Mouse (Mus musculus): ENCODE data around the gene Plxdc1. TPM values are rescaled to one million over a fixed set of nuclear protein-coding genes. Genes with fewer than 3 reads are reported as not detected.

Gene Plxdc1
- polyA plus RNA-seq, 1 experiment from 2014 or later, result not detected

DNA sequence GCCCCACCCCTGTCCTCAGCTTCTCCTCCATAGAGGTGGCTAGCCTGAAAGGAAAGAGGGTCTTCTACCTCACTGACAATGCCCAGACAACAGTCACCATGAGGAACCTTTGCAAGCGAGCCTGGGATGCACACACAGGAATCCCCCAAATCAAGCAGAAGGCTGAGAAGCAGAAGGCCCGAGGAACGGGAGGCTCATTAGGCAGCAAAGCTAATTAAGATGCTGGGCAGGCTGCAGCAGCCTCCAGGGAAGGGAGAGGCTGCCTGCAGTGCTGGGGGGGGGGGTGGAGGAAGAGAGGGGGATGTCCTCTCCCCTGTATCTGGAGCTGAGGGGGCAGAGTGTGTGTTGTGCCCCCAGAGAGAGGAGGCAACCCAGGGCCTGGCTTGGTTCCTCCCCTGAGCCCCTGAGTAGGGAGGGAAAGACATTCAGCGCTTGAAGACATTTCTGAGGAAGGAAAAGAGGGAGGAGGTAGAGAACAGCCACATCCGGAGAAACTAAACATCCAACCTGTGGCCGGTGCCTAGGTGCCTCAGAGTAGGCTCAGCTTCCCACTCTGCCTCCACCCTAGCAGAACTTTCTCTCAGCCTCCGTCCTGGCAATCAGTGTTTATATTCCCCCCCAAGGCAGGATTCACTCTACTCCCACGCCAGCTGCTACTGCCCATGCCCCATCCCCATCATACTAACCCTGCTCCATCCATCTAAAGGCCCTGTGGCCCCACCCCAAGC lies 33.8 kb upstream of the Plxdc1 start:
- Histone ChIP-seq H3K4me3 (ENCODE audit: low read depth, low read length) (no peak overlapping the region), H3K4me2 (peak overlapping the region; percentile 92), H3K36me3 (ENCODE audit: control insufficient read depth, insufficient read depth, low read length) (no peaks in the 10 kb centered on the region), H3K9ac (ENCODE audit: low read length) (peak overlapping the region; percentile 33; the same call in 1 of the 2 replicates), H3K9me3 (ENCODE audit: control insufficient read depth, low read length) (no peaks in the 10 kb centered on the region), H3K27ac (ENCODE audit: low read depth, low read length) (peak overlapping the region; percentile 22; the same call in 1 of the 2 replicates), H3K4me1 (ENCODE audit: control insufficient read depth, insufficient read depth, low read length) (peaks cover 41% of the 10 kb centered on the region), H3K27me3 (ENCODE audit: control insufficient read depth, insufficient read depth, low read length) (no peaks in the 10 kb centered on the region)
- WGBS, result 40% methylated on average over 8 of the region's 8 CpGs
- no peak for DNase-seq (ENCODE audit: low spot score, missing footprints)
- ATAC-seq (ENCODE audit: low FRiP score), result no peak

DNA sequence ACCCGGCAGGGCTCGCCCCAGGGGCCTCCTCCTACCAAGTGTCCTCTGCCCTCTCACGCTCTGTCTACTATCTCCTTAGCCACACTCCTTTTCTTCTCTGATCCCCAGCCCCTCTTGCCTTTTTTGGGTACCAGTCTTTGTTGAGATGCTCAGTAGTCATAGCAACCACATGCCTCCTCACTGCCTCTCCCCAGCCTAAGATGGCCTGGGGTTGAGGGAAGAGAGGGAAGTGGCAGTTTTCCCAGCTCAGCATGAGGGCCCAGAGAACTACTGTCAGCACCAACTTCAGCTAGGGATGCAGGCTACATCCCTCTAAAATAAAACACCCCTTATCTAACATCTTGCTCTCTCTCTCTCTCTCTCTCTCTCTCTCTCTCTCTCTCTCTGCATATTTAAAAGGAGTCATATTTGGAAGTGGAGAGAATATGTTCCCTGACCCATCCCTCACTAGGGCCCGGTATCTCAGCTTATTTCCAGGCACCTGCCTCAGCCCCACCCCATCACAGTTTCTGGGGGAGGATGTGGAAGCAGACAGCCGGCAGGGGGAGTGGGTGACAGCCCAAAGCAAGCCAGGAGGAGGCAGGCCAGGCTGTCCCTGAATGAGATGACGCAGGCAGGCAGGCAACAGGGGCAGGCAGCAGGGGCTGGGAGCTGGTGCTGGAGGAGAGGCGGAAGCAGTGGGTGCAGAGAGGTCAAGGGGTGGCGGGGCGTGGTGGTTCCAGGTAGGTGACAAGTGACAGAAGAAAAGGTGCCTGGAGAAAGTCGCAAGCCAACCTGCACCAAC lies 32.8 kb upstream of the Plxdc1 start:
- DNase-seq (ENCODE audit: low spot score, missing footprints) (no peak), ATAC-seq (ENCODE audit: low FRiP score) (0 out of 2 replicates have a peak, but pooled peaks have one; percentile 17)
- H3K4me1 ChIP-seq (ENCODE audit: control insufficient read depth, insufficient read depth, low read length), result peaks cover 41% of the 10 kb centered on the region
- H3K27me3 ChIP-seq (ENCODE audit: control insufficient read depth, insufficient read depth, low read length), result no peaks in the 10 kb centered on the region
- no peaks in the 10 kb centered on the region for H3K9me3 ChIP-seq (ENCODE audit: control insufficient read depth, low read length)
- H3K9ac ChIP-seq (ENCODE audit: low read length), result no peak overlapping the region; the same call in 1 of the 2 replicates
- no peaks in the 10 kb centered on the region for H3K36me3 ChIP-seq (ENCODE audit: control insufficient read depth, insufficient read depth, low read length)
- no peak overlapping the region for H3K4me3 ChIP-seq (ENCODE audit: low read depth, low read length)
- no peak overlapping the region; the same call in 1 of the 2 replicates for H3K27ac ChIP-seq (ENCODE audit: low read depth, low read length)
- H3K4me2 ChIP-seq, result 0 out of 2 replicates have a peak overlapping the region, but pooled peaks have one; percentile 6
- 19% methylated on average over 10 of the region's 10 CpGs for WGBS

DNA sequence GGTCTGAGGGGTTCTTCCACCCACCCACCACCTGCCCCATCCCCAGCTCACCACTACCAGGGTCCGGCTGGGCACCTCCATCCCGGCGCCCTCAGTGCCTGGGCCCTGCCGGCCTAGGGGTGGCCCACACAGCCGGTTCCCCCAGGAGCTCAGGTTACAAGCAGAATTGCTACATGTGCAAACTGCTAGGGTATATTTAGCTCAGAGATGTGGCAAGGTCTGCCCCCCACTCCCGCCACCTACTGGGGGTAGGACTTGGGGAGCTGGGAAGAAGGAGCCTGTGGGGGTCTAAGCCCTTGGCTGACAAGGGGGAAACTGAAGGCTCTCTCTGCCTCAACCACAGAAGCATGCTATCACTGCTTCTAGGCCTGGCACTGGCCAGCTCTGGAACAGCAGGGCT lies 32.0 kb upstream of the Plxdc1 start:
- DNase-seq (ENCODE audit: low spot score, missing footprints) (no peak), ATAC-seq (ENCODE audit: low FRiP score) (no peak)
- H3K9ac ChIP-seq (ENCODE audit: low read length), result no peak overlapping the region; the same call in 1 of the 2 replicates
- no peaks in the 10 kb centered on the region for H3K36me3 ChIP-seq (ENCODE audit: control insufficient read depth, insufficient read depth, low read length)
- no peak overlapping the region for H3K4me3 ChIP-seq (ENCODE audit: low read depth, low read length)
- H3K4me1 ChIP-seq (ENCODE audit: control insufficient read depth, insufficient read depth, low read length), result peaks cover 40% of the 10 kb centered on the region
- H3K9me3 ChIP-seq (ENCODE audit: control insufficient read depth, low read length), result no peaks in the 10 kb centered on the region
- H3K27me3 ChIP-seq (ENCODE audit: control insufficient read depth, insufficient read depth, low read length), result no peaks in the 10 kb centered on the region
- H3K4me2 ChIP-seq, result no peak overlapping the region
- H3K27ac ChIP-seq (ENCODE audit: low read depth, low read length), result no peak overlapping the region; the same call in 1 of the 2 replicates
- 54% methylated on average over 6 of the region's 6 CpGs for WGBS

DNA sequence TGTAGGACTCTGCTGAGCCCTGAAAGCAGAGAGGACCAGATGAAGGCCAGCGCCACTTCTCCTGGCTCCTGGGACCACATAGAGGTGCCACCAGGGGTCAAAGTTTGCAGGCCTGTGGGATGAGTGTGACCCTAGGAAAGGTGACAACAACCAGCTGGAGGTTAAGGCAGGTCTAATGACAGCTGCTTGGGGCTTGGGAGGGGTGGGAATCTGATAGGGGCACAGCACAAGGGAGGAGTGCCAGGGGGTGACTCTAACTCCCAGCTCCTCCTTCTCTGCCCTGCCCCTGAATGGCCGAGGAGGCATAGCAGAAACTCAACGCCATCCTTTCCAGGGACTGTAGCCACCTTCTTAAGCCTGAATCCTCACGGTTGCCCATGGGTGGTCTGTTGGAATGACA lies 30.6 kb upstream of the Plxdc1 start:
- Histone ChIP-seq H3K9ac (ENCODE audit: low read length) (no peak overlapping the region), H3K4me2 (no peak overlapping the region), H3K4me3 (ENCODE audit: low read depth, low read length) (no peak overlapping the region), H3K36me3 (ENCODE audit: control insufficient read depth, insufficient read depth, low read length) (no peaks in the 10 kb centered on the region), H3K9me3 (ENCODE audit: control insufficient read depth, low read length) (no peaks in the 10 kb centered on the region), H3K4me1 (ENCODE audit: control insufficient read depth, insufficient read depth, low read length) (peaks cover 33% of the 10 kb centered on the region), H3K27me3 (ENCODE audit: control insufficient read depth, insufficient read depth, low read length) (no peaks in the 10 kb centered on the region), H3K27ac (ENCODE audit: low read depth, low read length) (no peak overlapping the region)
- DNase-seq (ENCODE audit: low spot score, missing footprints), result no peak
- ATAC-seq (ENCODE audit: low FRiP score), result no peak
- WGBS, result 68% methylated on average over 4 of the region's 4 CpGs

DNA sequence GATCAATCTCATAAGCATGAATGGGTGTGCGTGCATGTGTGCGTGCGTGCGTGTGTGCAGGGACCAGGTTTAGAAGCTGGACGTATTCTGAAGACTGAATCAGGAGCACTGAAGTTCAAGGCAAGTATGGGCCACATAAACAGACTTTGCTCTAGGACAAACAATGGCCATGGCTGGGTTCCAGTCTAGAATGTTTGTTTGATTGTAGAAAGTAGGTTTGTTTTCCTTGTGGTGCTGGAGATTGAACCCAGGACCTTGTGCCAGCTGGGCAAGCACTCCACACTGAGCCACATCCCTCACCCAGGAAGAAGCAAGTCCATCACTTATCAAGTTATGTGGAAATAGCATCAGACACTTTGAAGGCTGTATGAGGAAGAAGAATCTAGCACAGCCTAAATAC lies 29.9 kb upstream of the Plxdc1 start:
- no peaks in the 10 kb centered on the region for H3K36me3 ChIP-seq (ENCODE audit: control insufficient read depth, insufficient read depth, low read length)
- H3K4me3 ChIP-seq (ENCODE audit: low read depth, low read length), result no peak overlapping the region
- ATAC-seq (ENCODE audit: low FRiP score), result no peak
- no peaks in the 10 kb centered on the region for H3K27me3 ChIP-seq (ENCODE audit: control insufficient read depth, insufficient read depth, low read length)
- no peak for DNase-seq (ENCODE audit: low spot score, missing footprints)
- H3K9ac ChIP-seq (ENCODE audit: low read length), result no peak overlapping the region
- no peaks in the 10 kb centered on the region for H3K9me3 ChIP-seq (ENCODE audit: control insufficient read depth, low read length)
- peaks cover 26% of the 10 kb centered on the region for H3K4me1 ChIP-seq (ENCODE audit: control insufficient read depth, insufficient read depth, low read length)
- no peak overlapping the region for H3K27ac ChIP-seq (ENCODE audit: low read depth, low read length)
- WGBS, result 94% methylated on average over 5 of the region's 5 CpGs
- H3K4me2 ChIP-seq, result no peak overlapping the region

DNA sequence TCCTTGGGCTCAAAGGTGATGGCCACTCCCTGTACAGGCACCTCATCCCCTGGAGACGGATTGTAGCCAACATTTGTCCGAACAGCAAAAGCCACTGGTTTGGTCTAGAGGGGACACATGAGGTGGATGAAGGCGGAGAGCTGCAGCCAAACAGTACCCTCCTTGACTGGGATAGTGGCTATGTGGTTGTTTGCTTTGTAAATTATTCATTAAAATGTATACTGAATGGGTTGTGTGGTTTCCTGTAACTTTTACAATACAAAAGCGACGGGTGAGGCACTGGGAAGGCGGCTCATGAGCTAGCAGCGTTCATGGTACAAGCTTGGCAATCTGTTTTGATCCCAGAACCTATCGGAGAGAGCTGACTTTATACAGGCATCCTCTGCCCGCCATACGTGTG lies 26.6 kb upstream of the Plxdc1 start:
- H3K4me3 ChIP-seq (ENCODE audit: low read depth, low read length), result no peak overlapping the region
- peaks cover 2% of the 10 kb centered on the region; the same call in 1 of the 2 replicates for H3K36me3 ChIP-seq (ENCODE audit: control insufficient read depth, insufficient read depth, low read length)
- H3K27me3 ChIP-seq (ENCODE audit: control insufficient read depth, insufficient read depth, low read length), result no peaks in the 10 kb centered on the region
- no peak overlapping the region for H3K4me2 ChIP-seq
- no peaks in the 10 kb centered on the region for H3K4me1 ChIP-seq (ENCODE audit: control insufficient read depth, insufficient read depth, low read length)
- no peak for DNase-seq (ENCODE audit: low spot score, missing footprints)
- H3K9me3 ChIP-seq (ENCODE audit: control insufficient read depth, low read length), result no peaks in the 10 kb centered on the region
- WGBS, result 84% methylated on average over 10 of the region's 10 CpGs
- no peak for ATAC-seq (ENCODE audit: low FRiP score)
- no peak overlapping the region for H3K9ac ChIP-seq (ENCODE audit: low read length)
- H3K27ac ChIP-seq (ENCODE audit: low read depth, low read length), result no peak overlapping the region

DNA sequence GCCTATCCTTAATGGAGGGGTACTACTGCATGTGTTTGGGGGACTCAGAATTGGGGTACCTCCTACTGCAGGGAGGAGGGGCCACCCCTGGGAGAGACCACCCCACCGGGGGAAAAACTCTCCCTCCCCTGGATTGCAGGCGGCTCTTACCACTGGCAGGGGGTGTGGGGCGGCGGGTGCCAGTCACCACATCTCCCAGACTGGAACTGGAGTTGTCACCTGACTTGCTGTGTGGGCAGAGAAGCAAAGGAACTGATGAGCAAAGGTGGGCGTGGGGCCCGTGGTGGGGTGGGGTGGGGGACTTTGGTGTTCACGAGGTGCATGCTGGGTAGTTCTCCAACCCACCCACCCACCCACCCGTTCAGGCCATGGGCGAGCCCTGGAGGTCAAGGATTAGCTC lies 25.5 kb upstream of the Plxdc1 start:
- Histone ChIP-seq H3K27ac (ENCODE audit: low read depth, low read length) (no peak overlapping the region), H3K27me3 (ENCODE audit: control insufficient read depth, insufficient read depth, low read length) (no peaks in the 10 kb centered on the region), H3K4me1 (ENCODE audit: control insufficient read depth, insufficient read depth, low read length) (no peaks in the 10 kb centered on the region), H3K9me3 (ENCODE audit: control insufficient read depth, low read length) (no peaks in the 10 kb centered on the region), H3K4me3 (ENCODE audit: low read depth, low read length) (no peak overlapping the region), H3K4me2 (no peak overlapping the region), H3K36me3 (ENCODE audit: control insufficient read depth, insufficient read depth, low read length) (peaks cover 2% of the 10 kb centered on the region; the same call in 1 of the 2 replicates), H3K9ac (ENCODE audit: low read length) (no peak overlapping the region)
- 60% methylated on average over 9 of the region's 9 CpGs for WGBS
- no peak for DNase-seq (ENCODE audit: low spot score, missing footprints)
- no peak for ATAC-seq (ENCODE audit: low FRiP score)

DNA sequence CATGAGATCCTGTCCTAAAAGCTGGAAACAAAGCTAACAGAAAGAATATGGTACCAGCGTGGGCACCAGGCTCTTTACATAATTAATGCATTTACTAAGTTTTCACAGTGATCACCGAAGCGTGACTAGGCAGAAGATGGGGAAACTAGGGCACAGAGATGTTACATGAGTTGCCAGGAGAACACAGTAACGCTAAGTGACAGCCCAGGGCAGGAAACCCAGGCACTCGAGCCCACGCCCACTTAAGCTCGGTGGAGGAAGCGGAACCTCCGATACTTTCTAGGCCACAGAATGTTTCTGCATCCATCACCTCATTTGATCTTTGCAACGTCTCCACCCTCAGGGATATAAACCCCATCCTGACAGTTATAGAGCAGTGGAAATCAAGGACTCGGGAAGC lies 21.8 kb upstream of the Plxdc1 start:
- Histone ChIP-seq H3K27me3 (ENCODE audit: control insufficient read depth, insufficient read depth, low read length) (peaks cover 2% of the 10 kb centered on the region; the same call in 1 of the 2 replicates), H3K27ac (ENCODE audit: low read depth, low read length) (no peak overlapping the region), H3K4me1 (ENCODE audit: control insufficient read depth, insufficient read depth, low read length) (peaks cover 2% of the 10 kb centered on the region; the same call in 1 of the 2 replicates), H3K9ac (ENCODE audit: low read length) (no peak overlapping the region), H3K9me3 (ENCODE audit: control insufficient read depth, low read length) (no peaks in the 10 kb centered on the region), H3K4me2 (no peak overlapping the region), H3K4me3 (ENCODE audit: low read depth, low read length) (no peak overlapping the region), H3K36me3 (ENCODE audit: control insufficient read depth, insufficient read depth, low read length) (peaks cover 2% of the 10 kb centered on the region; the same call in 1 of the 2 replicates)
- DNase-seq (ENCODE audit: low spot score, missing footprints) (no peak), ATAC-seq (ENCODE audit: low FRiP score) (no peak)
- 87% methylated on average over 11 of the region's 11 CpGs for WGBS

DNA sequence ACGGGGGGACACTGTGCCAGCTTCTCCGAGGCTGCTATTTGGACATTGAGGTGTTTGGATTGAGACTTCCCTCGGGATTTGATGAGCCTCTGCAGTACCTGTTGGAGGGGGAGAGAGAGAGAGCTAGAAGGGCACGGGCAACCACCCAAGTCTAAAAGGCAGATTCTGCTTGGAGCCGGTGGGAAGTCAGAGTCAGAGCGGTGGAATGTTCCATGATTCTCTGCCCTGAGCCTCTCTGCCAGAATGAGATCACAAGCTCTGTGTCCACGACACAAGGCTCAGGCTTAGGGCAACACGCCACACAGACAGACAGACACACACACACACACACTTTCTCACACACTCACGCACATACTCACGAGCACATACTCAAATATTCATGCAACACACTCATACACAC lies 19.4 kb upstream of the Plxdc1 start:
- ATAC-seq (ENCODE audit: low FRiP score), result no peak
- no peak overlapping the region for H3K9ac ChIP-seq (ENCODE audit: low read length)
- H3K36me3 ChIP-seq (ENCODE audit: control insufficient read depth, insufficient read depth, low read length), result peaks cover 2% of the 10 kb centered on the region; the same call in 1 of the 2 replicates
- H3K4me2 ChIP-seq, result no peak overlapping the region
- peaks cover 10% of the 10 kb centered on the region for H3K4me1 ChIP-seq (ENCODE audit: control insufficient read depth, insufficient read depth, low read length)
- no peaks in the 10 kb centered on the region for H3K9me3 ChIP-seq (ENCODE audit: control insufficient read depth, low read length)
- 83% methylated on average over 10 of the region's 10 CpGs for WGBS
- peaks cover 2% of the 10 kb centered on the region; the same call in 1 of the 2 replicates for H3K27me3 ChIP-seq (ENCODE audit: control insufficient read depth, insufficient read depth, low read length)
- H3K27ac ChIP-seq (ENCODE audit: low read depth, low read length), result no peak overlapping the region
- no peak overlapping the region for H3K4me3 ChIP-seq (ENCODE audit: low read depth, low read length)
- DNase-seq (ENCODE audit: low spot score, missing footprints), result no peak

All from midbrain, embryonic 11.5 days (tissue).